ENCODE assay signal across 9 mouse cellular contexts in the genomic region with DNA sequence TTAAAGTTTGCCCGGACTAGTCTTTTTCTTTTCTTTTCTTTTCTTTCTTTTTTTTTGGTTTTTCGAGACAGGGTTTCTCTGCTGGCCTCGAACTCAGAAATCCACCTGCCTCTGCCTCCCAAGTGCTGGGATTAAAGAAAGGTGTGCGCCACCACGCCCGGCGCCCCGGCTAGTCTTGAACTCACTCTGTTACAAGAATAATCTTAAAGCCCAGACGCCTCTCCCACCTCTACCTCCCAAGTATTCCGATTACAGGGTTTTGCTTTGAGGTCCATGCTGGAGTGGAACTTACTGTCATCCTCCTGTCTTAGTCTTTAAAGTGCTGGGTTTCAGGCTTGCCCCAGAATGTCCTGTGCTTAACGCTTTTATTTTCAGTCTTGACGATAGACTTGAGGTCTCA. TPM values are rescaled to one million over a fixed set of nuclear protein-coding genes. Genes with fewer than 3 reads are reported as not detected.
DNase-seq lines count a peak whose midpoint lies in the region; ATAC-seq and TF ChIP-seq lines count a peak whose summit lies in the region.
"Had no signal": no experiment of that assay in that cellular context is flagged by ENCODE, and none has a peak within 500 bp of the region (broad histone marks: within the 10 kb centered on the region; RNA-seq: fewer than 3 reads in every experiment).

No protein-coding gene starts in this region.

- no peaks in the 10 kb centered on the region for H3K36me3 ChIP-seq in kidney, embryonic 16.5 days (ENCODE audit: insufficient read depth, low read length)
- peaks cover 3% of the 10 kb centered on the region; the same call in 1 of the 2 replicates for H3K36me3 ChIP-seq in embryonic facial prominence, embryonic 12.5 days
- no peaks in the 10 kb centered on the region for H3K36me3 ChIP-seq in intestine, postnatal 0 days (ENCODE audit: control insufficient read depth, insufficient read depth)
- no peaks in the 10 kb centered on the region for H3K36me3 ChIP-seq in neural tube, embryonic 12.5 days

- H3K27me3 ChIP-seq in kidney, embryonic 16.5 days (ENCODE audit: insufficient read depth, low read length) = no peaks in the 10 kb centered on the region
- no peaks in the 10 kb centered on the region for H3K27me3 ChIP-seq in embryonic facial prominence, embryonic 12.5 days
- no peaks in the 10 kb centered on the region for H3K27me3 ChIP-seq in intestine, postnatal 0 days (replicated peaks; ENCODE audit: control insufficient read depth, insufficient read depth, low read length)
- no peaks in the 10 kb centered on the region for H3K27me3 ChIP-seq in neural tube, embryonic 12.5 days (replicated peaks)

- H3K9me3 ChIP-seq in kidney, embryonic 16.5 days (ENCODE audit: low read length) = no peaks in the 10 kb centered on the region
- no peaks in the 10 kb centered on the region for H3K9me3 ChIP-seq in embryonic facial prominence, embryonic 12.5 days
- H3K9me3 ChIP-seq in intestine, postnatal 0 days (ENCODE audit: control insufficient read depth) = no peaks in the 10 kb centered on the region
- H3K9me3 ChIP-seq in neural tube, embryonic 12.5 days = no peaks in the 10 kb centered on the region

- TF ChIP-seq CTCF in intestine, postnatal 0 days (IDR thresholded peaks at IDR 0.05; ENCODE audit: low read depth) = no peak

- peak overlapping the region; percentile 58 for H3K9ac ChIP-seq in kidney, embryonic 16.5 days (replicated peaks; ENCODE audit: low read length)
- H3K9ac ChIP-seq in embryonic facial prominence, embryonic 12.5 days = peak overlapping the region; percentile 37; the same call in 1 of the 2 replicates
- no peak overlapping the region for H3K9ac ChIP-seq in intestine, postnatal 0 days (ENCODE audit: low read depth, low read length)
- no peak overlapping the region; the same call in 1 of the 2 replicates for H3K9ac ChIP-seq in neural tube, embryonic 12.5 days

- H3K27ac ChIP-seq in kidney, embryonic 16.5 days (ENCODE audit: low read length) = no peak overlapping the region
- H3K27ac ChIP-seq in embryonic facial prominence, embryonic 12.5 days = no peak overlapping the region
- no peak overlapping the region for H3K27ac ChIP-seq in intestine, postnatal 0 days (ENCODE audit: low read depth, low read length)
- H3K27ac ChIP-seq in neural tube, embryonic 12.5 days = no peak overlapping the region

- peak overlapping the region; percentile 83 for H3K4me3 ChIP-seq in kidney, embryonic 16.5 days (ENCODE audit: low read length)
- peak overlapping the region; percentile 83 for H3K4me3 ChIP-seq in embryonic facial prominence, embryonic 12.5 days
- peak overlapping the region; percentile 83 for H3K4me3 ChIP-seq in intestine, postnatal 0 days (ENCODE audit: low read depth, low read length)
- H3K4me3 ChIP-seq in neural tube, embryonic 12.5 days = peak overlapping the region; percentile 64

- H3K4me1 ChIP-seq in kidney, embryonic 16.5 days (ENCODE audit: insufficient read depth, low read length) = peaks cover 21% of the 10 kb centered on the region
- H3K4me1 ChIP-seq in embryonic facial prominence, embryonic 12.5 days = peaks cover 22% of the 10 kb centered on the region
- 0 out of 2 replicates have a peak, but pooled peaks cover 7% of the 10 kb centered on the region for H3K4me1 ChIP-seq in intestine, postnatal 0 days (replicated peaks; ENCODE audit: control insufficient read depth, insufficient read depth, low read length)
- H3K4me1 ChIP-seq in neural tube, embryonic 12.5 days = peaks cover 20% of the 10 kb centered on the region

- WGBS in kidney, embryonic 16.5 days = 61% methylated on average over 12 of the region's 12 CpGs
- WGBS in embryonic facial prominence, embryonic 12.5 days = 59% methylated on average over 12 of the region's 12 CpGs
- 61% methylated on average over 12 of the region's 12 CpGs for WGBS in intestine, postnatal 0 days
- 63% methylated on average over 12 of the region's 12 CpGs for WGBS in neural tube, embryonic 12.5 days

- DNase-seq in kidney, adult 8-10 months = no peak
- no peak for DNase-seq in urinary bladder, postnatal 14 days (ENCODE audit: low spot score)
- DNase-seq in cerebellum, adult 8-10 months = no peak

- peak overlapping the region; percentile 89 for H3K4me2 ChIP-seq in kidney, embryonic 16.5 days (replicated peaks; ENCODE audit: low read depth, low read length)
- peak overlapping the region; percentile 88 for H3K4me2 ChIP-seq in embryonic facial prominence, embryonic 12.5 days (replicated peaks)
- peak overlapping the region; percentile 98 for H3K4me2 ChIP-seq in intestine, postnatal 0 days (replicated peaks; ENCODE audit: low read depth)
- H3K4me2 ChIP-seq in neural tube, embryonic 12.5 days (replicated peaks) = peak overlapping the region; percentile 72

- no peak for ATAC-seq in kidney, embryonic 16.5 days (ENCODE audit: low FRiP score, low TSS enrichment)
- ATAC-seq in embryonic facial prominence, embryonic 12.5 days (ENCODE audit: insufficient number of reproducible peaks, insufficient read depth, low FRiP score, low TSS enrichment) = no peak
- no peak for ATAC-seq in intestine, postnatal 0 days
- peak; percentile 38; the same call in 1 of the 2 replicates for ATAC-seq in neural tube, embryonic 12.5 days (ENCODE audit: low FRiP score, low read depth)
- ATAC-seq in frontal cortex, adult (ENCODE audit: low TSS enrichment) = no peak

RNA-seq across cellular contexts. Expression of a gene that starts 0.6 kb away (rescaled TPM):
- polyA plus RNA-seq in kidney, embryonic 16.5 days (2015; fragmentation: Nextera tagmentation; extraction: Ambion mirVana) = 39.8 and 41.1 TPM in 2 replicates
- 41.5 and 42.5 TPM in 2 replicates for polyA plus RNA-seq in embryonic facial prominence, embryonic 12.5 days (2016; fragmentation: Nextera tagmentation; extraction: Ambion mirVana)
- polyA plus RNA-seq in intestine, postnatal 0 days (2015; fragmentation: Nextera tagmentation; extraction: Ambion mirVana) = 13.7 and 14.0 TPM in 2 replicates
- polyA plus RNA-seq in neural tube, embryonic 12.5 days (2016; fragmentation: Nextera tagmentation; extraction: Ambion mirVana) = 63.1 and 67.5 TPM in 2 replicates

RNA-seq across cellular contexts. Expression of a gene that starts 33.7 kb away (rescaled TPM):
- polyA plus RNA-seq in kidney, embryonic 16.5 days (2015; fragmentation: Nextera tagmentation; extraction: Ambion mirVana) = 44.4 and 46.1 TPM in 2 replicates
- polyA plus RNA-seq in embryonic facial prominence, embryonic 12.5 days (2016; fragmentation: Nextera tagmentation; extraction: Ambion mirVana) = 39.4 and 42.2 TPM in 2 replicates
- 35.7 and 42.8 TPM in 2 replicates for polyA plus RNA-seq in intestine, postnatal 0 days (2015; fragmentation: Nextera tagmentation; extraction: Ambion mirVana)
- polyA plus RNA-seq in neural tube, embryonic 12.5 days (2016; fragmentation: Nextera tagmentation; extraction: Ambion mirVana) = 37.0 and 39.2 TPM in 2 replicates

RNA-seq across cellular contexts. Expression of a gene that starts 41.1 kb away (rescaled TPM):
- polyA plus RNA-seq in kidney, embryonic 16.5 days (2015; fragmentation: Nextera tagmentation; extraction: Ambion mirVana) = 10.4 and 14.2 TPM in 2 replicates
- polyA plus RNA-seq in embryonic facial prominence, embryonic 12.5 days (2016; fragmentation: Nextera tagmentation; extraction: Ambion mirVana) = 17.0 and 17.7 TPM in 2 replicates
- 2.5 and 3.2 TPM in 2 replicates for polyA plus RNA-seq in intestine, postnatal 0 days (2015; fragmentation: Nextera tagmentation; extraction: Ambion mirVana)
- polyA plus RNA-seq in neural tube, embryonic 12.5 days (2016; fragmentation: Nextera tagmentation; extraction: Ambion mirVana) = 15.0 and 15.6 TPM in 2 replicates

RNA-seq across cellular contexts. Expression of a gene that starts 56.5 kb away (rescaled TPM):
- polyA plus RNA-seq in kidney, embryonic 16.5 days (2015; fragmentation: Nextera tagmentation; extraction: Ambion mirVana) = 0.18 and 0.39 TPM in 2 replicates
- polyA plus RNA-seq in embryonic facial prominence, embryonic 12.5 days (2016; fragmentation: Nextera tagmentation; extraction: Ambion mirVana) = 0.64 and 0.97 TPM in 2 replicates
- polyA plus RNA-seq in intestine, postnatal 0 days (2015; fragmentation: Nextera tagmentation; extraction: Ambion mirVana) = 0.14 and 0.25 TPM in 2 replicates
- 2.7 and 3.1 TPM in 2 replicates for polyA plus RNA-seq in neural tube, embryonic 12.5 days (2016; fragmentation: Nextera tagmentation; extraction: Ambion mirVana)
- polyA plus RNA-seq: inflammation-experienced regulatory T-cells, adult 6 months had no signal

Comparison
In these comparisons a context has a peak if more than half of its experiments do, and no peak if none do; other contexts are left out.
1. H3K9ac ChIP-seq: peak in kidney, embryonic 16.5 days (single experiment) and embryonic facial prominence, embryonic 12.5 days (single experiment); none in intestine, postnatal 0 days (single experiment) and neural tube, embryonic 12.5 days (single experiment).
2. Peak in every context shown above with its lines, with median percentiles within 50 percentile points of each other: H3K4me2 ChIP-seq and H3K4me3 ChIP-seq.